Mouse (Mus musculus) mature B cell (primary cell): ENCODE results near the gene Marc2.

ENCODE experiments used
- in situ Hi-C: fragments of 300-500 bp; cut with MboI; formaldehyde crosslinking; loops from 2 replicates; pipeline ENCODE4 v1.14.3; 2019

Marc2 gene

DNA sequence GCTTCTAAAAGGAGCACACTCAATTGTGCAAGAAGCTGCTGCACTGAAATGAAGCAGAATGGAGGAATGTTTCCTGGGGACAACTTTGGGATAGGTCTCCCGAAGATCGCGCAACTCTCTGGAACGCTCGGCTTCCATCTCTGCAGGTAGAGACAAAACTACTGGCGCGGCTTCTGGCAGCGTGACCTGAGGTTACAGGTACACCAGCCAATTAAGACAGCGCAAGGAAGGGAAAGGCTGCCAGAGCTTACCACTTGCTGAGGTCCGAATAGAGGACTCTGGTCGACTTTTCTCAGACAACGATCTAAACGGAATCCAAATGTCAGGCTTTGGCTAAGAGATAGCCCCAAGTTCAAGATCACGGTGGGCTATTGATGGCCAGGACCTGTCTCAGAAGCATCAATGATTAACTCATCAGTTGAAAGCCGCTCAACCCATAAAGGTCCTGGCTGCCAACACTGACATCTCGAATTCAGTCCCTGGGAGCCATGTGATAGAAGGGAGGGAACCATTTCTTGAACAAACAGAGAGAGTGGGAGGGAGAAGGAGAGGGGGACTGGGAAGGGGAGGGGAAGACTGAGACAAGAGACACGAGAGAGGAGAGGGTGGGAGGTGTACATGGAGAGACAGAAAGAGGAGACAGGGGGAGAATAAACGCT lies at the start of gene Marc2:
TSS of gene Marc2 (minus strand) at position 360 of the 659 bp plus-strand sequence.
- in situ Hi-C loops = loop anchor here (25.0 kb wide), 1 partner anchor 341 kb away; no protein-coding TSS in a partner anchor

DNA sequence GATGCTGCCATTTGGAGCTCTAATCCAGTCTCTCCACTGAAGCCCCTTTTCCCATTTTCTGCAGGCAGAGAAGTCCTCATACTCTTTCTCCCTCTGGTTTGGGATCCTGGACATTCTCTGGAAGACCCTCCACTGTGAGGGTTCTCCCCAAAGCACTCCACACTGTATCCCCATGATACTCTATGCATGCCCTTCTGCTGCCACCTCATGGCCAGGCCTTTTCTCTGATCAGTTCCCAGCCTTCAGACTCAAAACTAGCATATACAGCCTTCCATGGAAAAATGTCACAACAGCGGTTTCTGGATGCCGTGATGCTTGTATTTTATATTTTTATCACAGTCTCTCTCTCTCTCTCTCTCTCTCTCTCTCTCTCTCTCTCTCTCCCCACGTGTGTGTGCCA lies 45.7 kb upstream of the Marc2 start:
- in situ Hi-C loops = no loop called here

DNA sequence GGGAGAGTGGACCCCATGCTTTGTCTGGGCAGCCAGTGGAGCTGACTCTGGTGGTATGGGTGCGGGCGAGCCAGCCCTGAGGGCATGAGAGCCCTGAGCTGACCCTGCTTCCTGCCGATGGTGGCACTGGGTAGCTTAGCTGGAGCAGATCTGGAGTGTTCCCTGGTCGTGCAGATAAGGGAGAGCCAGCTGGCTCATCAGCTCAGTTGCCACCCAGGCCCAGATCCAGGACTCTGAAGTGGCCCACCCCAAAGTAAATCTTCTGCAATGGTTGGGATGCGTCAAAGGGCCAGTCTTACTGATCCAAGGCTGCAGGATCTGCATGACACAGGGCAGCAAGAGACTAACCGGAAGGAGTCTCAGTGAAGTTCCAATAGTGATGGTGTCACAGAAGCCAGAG lies 43.2 kb upstream of the Marc2 start:
- in situ Hi-C loops = no loop called here

DNA sequence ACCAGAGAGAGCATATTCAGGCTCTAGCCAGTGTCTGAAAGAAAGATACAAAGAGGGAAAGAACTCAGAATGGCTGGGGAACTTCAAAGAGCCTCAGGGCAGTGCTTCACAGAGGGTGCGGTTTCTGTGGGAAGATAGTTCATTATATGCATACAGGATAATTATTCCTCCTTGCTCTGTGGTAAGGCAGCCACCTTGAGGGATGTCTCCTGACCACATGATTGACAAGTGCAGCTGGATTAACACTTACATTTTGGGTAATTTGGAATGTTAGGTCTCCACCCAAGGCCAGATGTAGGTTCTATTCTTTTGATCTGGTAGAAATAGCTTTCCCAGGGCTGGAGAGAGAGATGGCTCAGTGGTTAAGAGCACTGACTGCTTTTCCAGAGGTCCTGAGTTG lies 39.9 kb upstream of the Marc2 start:
- in situ Hi-C loops = no loop called here

DNA sequence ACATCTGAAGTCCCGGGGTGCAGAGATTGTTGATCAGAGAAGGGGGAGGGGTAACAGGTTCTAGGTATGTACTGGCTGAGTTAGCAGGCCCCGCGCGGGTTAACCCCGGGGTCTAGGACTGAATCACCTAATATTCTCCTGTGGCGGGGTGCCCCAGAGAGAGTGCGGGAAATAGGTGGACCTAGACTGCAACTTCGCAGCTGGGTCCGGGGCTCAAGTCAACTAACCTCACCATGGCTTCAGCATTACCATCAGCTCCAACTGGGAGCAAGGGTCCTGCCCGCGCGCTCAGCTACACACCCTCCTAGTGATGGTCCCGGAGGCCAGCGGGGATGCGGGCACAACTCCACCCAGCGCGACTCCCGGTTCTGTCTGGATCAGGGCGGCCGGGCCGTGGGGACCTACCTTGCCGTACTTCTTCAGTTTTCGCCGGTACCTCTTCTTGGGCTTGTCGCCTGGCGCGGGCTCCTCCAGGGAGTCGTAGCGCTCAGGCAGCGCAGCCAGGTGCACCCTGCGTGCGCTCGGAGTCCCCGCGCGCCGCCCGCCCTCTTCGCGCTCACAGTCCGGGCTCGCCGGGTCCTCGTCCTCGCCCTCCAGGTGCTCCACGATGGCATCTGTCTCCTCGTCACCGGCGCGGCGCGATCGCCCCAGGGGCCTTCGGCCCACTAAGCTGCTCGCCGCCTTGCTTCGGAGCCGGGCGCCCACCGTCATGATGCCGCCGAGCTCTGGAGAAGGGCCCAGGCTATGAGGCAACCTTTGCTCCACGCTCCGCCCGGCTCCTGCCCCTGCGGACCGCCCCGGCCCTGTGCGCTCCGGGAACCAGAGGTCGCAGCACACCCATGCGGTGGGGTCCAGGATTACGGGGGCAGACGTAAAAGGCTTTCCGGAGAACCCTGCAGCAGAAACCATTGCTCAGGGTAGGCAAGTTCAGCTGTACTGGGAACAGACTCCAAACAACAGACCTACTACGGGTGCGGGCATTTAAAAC lies 36.3 kb upstream of the Marc2 start, which contains the start of gene C130074G19Rik:
TSS of gene C130074G19Rik (minus strand) at position 938 of the 988 bp plus-strand sequence.
- in situ Hi-C loops = no loop called here

DNA sequence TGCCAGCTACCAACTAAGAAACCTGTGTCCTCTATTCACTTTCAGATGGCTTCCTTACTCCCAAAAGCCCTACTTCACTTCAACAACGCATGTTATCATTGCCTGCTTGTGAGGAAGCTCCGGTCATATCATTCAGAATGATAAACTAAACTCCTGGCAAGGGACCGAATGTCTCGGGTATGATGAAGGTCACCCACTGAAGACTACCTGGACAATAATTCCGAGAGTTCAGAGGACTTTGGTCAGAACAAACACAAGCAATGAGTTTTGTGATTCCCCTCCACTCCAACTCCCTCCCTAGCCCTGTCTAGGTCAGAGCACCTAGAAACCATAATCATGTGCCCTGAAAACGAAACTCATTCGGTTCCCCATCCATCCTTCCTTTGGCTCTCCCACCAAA lies 35.6 kb upstream of the Marc2 start:
- in situ Hi-C loops = no loop called here

DNA sequence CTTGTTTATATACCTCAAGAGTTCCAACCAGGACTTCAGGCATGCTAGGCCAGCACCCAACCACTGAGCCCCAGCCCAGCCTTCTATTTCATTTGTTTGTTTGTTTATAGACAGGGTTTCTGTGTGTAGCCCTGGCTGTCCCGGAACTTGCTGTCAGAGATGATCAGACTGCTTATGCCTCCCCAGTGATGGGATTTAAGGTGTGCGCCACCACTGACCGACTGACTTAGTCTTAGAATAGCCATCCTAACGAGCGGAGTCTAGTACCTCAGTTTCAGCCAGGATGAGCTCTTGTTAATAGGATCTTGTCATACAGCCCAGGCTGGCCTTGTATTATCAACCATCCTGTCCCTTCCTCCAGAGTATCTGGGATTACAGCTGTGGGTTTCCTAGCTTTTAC lies 35.0 kb upstream of the Marc2 start:
- in situ Hi-C loops = no loop called here

DNA sequence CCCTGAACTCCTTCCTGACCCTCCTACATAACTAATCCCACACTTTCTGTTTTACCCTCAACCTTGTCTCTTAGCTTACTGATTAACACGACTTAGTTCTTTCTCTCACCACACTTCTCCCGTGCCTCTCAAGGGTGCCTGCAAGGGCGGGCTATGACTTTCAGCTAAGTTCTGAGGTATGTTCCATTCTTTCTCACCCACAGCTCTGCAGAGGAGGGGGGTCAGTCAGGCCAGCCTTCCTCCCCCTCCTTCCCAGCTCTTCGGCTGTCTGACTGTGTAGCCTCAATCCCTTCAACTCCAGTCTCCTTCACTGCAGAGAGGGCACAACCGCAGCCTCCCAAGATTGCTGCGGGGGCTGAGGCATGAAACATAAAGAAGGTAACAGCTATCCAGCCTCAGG lies 32.6 kb upstream of the Marc2 start:
- in situ Hi-C loops = no loop called here

DNA sequence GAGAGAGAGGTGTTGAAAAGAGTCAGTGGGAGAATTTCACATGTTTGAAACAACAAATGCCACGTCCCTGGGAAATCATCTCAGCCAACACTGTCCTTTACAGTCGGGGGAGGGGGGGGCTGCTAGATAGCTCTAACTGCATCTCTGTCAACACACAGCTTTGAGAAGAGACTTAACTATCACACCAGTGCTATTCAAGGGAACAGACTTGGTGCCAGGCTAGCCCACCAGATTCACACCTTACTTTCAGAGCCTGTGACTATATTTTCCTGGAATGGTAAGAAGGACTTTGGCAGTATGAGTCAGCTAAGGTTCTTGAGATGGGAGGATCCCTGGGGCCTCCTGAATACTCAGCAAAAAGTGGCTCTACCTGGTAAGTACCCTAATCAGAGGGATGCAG lies 31.1 kb upstream of the Marc2 start:
- in situ Hi-C loops = no loop called here

DNA sequence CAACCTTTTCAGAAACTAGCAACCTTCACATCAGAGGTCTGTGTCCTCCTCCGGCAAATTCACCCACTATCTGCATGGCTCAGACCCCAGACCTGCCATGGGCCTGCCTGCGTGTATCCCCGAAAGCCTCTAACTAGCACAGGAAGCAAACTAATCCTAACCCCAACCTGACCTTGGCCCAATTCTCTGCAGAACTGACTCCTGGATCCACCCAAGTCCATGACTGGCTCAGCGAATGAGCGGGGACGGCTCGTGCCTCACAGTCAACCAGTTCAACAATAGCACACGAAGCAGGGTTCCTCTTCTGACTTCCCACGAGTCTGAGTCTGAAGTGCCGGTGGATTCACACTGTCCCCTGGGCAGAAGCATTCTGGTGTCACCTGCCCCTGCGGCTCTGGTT lies 27.7 kb upstream of the Marc2 start:
- in situ Hi-C loops = no loop called here

DNA sequence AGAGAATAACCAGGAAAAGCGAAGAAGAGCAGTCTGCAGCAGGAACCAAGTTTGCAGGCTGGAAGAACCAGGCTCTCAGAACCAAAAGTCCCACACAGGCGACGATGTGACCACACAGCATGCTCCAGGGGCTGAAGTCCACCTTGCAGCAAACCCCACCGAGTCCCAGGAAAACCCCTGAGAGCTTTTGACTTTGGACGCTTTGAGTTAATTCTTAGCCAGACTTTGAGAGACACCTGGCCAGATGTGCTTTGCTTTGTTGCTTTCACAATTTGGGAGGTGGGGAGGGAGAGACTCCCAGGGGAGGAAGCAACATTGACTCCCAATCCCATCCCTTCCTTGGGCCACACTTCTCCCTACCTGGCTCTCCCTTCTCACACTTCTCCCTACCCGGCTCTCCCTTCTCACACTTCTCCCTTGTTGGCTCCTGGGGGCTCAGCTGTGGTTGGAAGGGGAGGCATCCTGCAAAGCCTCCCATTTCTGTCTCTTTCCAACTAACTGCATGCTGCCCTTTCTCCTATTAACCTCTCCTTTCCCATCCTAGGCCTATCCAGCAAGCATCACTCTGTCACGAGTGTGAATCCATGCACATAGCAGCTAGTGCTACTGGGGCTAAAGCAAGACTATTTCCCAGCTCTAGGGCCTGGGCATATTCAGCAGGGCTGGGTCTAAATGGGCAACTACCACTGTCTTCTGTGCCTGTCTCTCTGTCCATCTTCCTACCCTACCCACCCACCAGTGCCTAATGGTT lies 26.0 kb upstream of the Marc2 start:
- in situ Hi-C loops = no loop called here

DNA sequence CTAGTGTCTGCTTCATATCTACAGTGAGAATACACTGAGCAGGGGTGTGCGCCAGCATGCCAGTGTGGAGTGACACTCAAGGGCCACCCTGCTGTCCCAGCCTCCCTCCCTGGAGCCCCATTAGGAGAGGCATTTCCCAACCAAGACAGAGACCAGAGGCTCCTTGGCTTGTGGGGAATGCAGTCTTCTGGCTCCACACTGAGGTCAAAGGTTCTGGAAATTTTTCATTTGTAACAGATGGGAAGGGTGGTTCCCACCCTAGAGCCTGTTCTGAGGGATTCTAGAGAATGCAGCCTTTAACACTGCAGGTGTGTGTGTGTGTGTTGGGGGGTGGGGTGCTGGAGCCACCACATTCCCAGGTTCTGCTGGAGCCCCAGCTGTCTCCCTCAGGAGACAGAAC lies 25.3 kb upstream of the Marc2 start:
- in situ Hi-C loops = no loop called here

DNA sequence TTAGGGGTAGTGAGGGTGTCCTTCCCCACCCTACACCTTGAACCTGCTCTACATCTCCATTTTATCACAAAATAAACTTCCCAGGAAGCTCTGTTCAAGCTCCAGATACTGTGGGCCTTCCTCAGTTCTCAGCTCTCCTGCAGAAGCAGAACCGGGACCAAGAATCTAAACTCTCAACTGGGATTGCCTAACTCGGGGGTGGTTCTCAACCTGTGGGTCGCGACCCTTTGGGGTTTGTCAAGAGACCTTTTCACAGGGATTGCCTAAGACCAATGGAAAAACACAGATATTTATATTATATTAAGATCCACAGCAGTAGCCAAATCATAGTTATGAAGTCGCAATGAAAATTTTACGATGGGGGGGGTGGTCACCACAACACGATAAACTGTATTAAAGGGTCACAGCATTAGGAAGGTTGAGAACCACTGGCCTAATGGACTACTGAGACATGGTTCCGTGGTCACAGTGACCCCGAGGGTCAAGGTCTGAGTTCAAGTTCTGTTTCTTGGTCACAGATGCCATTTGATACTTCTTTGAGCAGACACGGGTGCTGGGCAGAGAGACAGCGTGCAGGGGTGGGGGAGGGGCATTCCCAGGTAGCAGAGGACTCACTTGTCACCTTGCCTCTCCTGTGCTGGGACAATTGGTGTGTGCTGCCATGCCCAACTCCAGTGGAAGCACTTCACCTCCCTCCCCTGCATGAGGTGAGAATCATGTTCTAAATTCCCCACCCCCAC lies 24.6 kb upstream of the Marc2 start:
- in situ Hi-C loops = no loop called here

DNA sequence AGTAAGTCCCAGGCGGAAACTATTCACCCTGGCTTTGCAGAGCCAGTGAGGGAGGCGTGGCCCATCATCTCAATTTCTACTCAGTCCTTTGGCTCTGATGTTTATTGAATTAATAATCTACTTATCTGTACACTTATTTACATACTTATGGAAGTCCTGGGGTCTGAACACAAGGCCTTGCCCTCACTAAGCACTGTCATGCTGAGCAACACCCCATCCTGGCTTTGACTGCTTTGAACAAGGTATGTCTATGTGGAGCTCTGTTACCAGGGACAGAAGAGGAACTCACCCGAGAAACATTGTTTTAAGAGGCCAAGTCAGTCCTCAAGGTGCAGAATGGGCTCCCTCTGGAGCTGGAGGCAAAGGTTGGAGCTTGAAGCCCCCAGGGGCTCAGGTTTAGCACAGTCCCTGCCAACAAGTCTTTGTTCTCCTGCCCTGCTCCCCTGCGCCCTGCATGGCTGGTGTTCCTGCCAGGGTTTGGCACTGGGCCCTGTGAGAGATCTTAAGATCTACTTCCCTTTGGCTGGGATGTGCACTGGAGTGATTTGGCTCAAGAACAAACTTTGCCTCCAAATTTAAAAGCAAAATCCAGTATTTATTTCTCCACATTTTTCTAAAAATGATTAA lies 23.8 kb upstream of the Marc2 start:
- in situ Hi-C loops = no loop called here

DNA sequence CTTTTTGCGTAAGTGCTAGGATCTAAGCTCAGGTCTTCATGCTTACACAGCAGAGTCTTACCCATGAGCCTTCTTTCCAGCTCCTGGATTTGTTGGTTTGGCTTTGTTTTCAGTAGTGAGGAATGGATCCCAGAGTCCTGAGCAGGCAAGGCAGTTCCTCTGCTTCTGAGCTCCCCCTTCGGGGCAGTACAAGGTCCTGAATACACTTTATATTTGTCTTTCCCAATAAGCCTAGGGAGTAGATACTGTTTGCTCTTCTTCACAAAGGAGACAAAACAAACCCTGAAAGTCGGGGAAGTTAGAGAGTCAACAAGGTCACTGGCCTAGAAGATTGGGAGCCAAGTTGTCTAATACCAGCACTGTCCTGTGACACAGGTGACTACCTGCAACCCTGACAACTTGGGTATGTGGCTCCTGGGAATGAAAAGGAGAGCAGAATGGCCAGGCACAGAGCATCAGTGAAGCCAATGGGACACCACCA lies 21.4 kb upstream of the Marc2 start:
- in situ Hi-C loops = no loop called here

DNA sequence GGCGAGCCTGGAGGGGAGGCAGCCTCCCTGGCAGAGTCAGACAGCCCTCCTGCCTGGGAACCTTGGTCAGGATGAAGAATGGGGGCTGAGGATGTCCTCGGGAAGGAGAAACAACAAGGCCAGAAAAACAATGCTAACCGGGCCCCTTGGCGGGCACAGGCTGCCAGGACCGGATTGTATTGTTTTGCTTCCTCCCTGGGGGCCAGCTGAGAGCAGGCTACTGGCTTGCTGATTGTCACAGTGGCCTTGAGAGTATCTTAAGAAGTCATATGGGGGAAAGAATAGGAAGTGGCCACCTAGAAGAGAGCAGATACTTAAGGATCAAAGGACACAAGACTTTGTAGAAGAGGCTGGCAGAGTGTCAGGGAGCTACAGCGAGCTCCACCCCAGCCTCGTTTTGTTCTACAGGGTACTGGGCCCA lies 18.1 kb upstream of the Marc2 start:
- in situ Hi-C loops = no loop called here

DNA sequence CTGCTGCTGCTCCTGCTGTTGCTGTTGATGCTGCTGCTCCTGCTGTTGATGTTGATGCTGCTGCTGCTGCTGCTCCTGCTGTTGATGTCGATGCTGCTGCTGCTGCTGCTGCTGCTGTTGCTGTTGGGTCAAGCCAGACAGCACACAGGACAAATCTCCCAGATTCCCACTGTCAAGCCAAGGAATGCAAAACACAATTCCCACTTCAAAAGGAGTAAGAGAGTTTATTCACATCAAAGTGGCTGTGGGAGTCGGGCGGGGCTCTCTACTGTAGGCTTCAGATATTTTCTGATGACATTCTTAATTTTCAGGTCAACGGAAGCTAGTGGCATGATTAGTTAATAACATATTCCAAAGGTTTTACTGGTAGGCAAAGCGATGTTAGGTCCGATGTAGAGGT lies 16.4 kb upstream of the Marc2 start:
- in situ Hi-C loops = no loop called here

DNA sequence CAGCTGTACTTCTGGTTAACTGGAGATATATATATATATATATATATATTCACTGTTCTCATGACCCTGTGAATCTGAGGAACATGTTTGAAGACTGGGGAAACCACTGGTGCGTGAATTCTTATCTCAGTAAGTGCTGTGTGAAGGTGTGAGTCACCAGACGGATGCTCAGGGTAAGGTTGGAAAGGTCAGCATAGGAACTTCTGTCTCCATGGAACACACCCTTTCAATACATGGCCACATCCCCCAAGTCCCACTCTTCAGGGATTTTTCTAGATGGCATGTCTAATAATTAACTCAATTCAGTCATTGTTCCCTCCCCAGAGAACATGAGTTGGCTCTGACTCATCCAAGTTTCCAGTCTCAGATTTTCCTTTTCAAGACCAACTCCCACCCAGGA lies 15.3 kb upstream of the Marc2 start:
- in situ Hi-C loops = no loop called here

DNA sequence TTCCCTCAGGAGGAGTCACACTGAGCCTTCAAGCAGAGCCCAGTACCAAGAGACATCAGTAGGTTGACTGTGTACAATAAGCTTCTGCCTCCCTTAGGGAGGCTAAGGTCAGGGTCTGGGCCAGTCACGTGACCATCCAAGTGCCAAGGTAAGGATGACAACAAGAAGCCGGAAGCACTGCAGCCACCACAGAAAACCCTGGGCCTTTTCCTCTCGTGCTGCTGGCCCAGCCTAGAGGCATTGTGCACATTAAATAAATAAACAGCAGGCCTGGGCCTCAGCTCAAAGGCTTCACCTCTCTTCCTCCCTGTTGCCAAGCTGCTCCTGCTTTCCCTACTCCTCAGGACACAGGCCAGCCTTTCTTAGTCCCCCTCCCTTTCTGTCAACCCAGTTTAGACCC lies 14.0 kb upstream of the Marc2 start:
- in situ Hi-C loops = no loop called here

DNA sequence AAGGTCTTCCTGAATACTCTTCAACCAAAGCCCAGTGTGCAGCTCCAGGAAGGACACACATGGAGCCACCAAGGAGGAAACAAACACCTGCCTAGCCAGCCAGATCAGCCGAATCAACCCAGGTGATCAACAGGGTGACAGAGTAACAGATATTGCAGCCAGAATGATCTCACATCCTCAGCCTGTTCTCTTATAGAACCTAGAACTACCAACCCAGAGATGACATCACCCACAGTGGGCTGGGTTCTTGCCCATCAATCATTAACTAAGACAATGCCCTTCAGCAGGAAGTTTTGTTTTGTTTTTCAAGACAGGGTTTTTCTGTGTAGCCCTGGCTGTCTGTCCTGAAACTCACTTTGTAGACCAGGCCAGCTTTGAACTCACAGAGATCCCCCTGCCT lies 12.0 kb upstream of the Marc2 start:
- in situ Hi-C loops = no loop called here

DNA sequence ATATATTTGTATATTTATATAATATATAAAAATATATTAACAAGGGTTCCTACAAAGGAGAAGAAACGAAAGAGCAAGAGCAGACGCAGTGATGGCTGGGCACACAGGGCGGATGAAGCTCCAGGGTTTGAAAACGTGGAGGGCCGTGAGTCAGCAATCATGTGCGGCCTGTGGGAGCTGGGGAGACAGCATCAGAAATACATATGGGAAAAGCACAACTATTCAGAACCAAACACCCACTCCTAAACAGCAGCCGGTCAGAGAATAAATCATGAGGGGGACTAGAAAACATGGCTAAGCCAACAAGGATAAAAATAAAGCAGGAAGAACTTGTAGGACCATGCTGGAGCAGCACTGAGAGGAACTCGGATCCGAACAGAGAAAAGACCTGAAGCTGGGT lies 11.0 kb upstream of the Marc2 start:
- in situ Hi-C loops = no loop called here
